Mouse (Mus musculus) heart, adult 9 months (tissue): ENCODE measurements around the gene Dnaic1.

Experiments
- DNase-seq, 2 experiments: peaks; one replicate each; pipeline ENCODE4 v3.0.0; 2022; ENCODE audit warnings: low spot score in 2 of 2

Dnaic1 gene

GRCm38 (mm10) chr4:41635906-41636305 is 66.3 kb downstream of the Dnaic1 start:
- DNase-seq: no peak

GRCm38 (mm10) chr4:41636366-41636765 is 66.8 kb downstream of the Dnaic1 start:
- no peak for DNase-seq

- no peak for DNase-seq
Measured at GRCm38 (mm10) chr4:41636882-41637635, 67.5 kb downstream of the Dnaic1 start.

- no peak for DNase-seq
Measured at GRCm38 (mm10) chr4:41638186-41638731, 68.7 kb downstream of the Dnaic1 start.

- no peak for DNase-seq
Measured at GRCm38 (mm10) chr4:41638828-41639213, 69.2 kb downstream of the Dnaic1 start.

GRCm38 (mm10) chr4:41639214-41639841 is 69.8 kb downstream of the Dnaic1 start:
- DNase-seq: no peak

GRCm38 (mm10) chr4:41639913-41640507 is 70.4 kb downstream of the Dnaic1 start, which contains the start of gene Enho:
Enho (minus strand) TSS chr4:41640324.
- peak; percentile 92 to 93 for DNase-seq

- DNase-seq: no peak
Measured at GRCm38 (mm10) chr4:41641199-41641822, 71.7 kb downstream of the Dnaic1 start.

- no peak for DNase-seq
Measured at GRCm38 (mm10) chr4:41645488-41645887, 75.9 kb downstream of the Dnaic1 start.

- no peak for DNase-seq
Measured at GRCm38 (mm10) chr4:41648157-41648556, 78.6 kb downstream of the Dnaic1 start.

GRCm38 (mm10) chr4:41648627-41649026 is 79.1 kb downstream of the Dnaic1 start:
- DNase-seq: no peak

- peak in 1 of 2 experiments; percentile 47 for DNase-seq
Measured at GRCm38 (mm10) chr4:41653296-41653695, 83.7 kb downstream of the Dnaic1 start.

- DNase-seq: no peak
Measured at GRCm38 (mm10) chr4:41653730-41654129, 84.2 kb downstream of the Dnaic1 start.

- peak in 1 of 2 experiments; percentile 30 for DNase-seq
Measured at GRCm38 (mm10) chr4:41654217-41654616, 84.6 kb downstream of the Dnaic1 start.

GRCm38 (mm10) chr4:41655525-41655924 is 86.0 kb downstream of the Dnaic1 start:
- DNase-seq: no peak

- DNase-seq: no peak
Measured at GRCm38 (mm10) chr4:41658566-41659384, 89.2 kb downstream of the Dnaic1 start.

- no peak for DNase-seq
Measured at GRCm38 (mm10) chr4:41659556-41659955, 90.0 kb downstream of the Dnaic1 start.

GRCm38 (mm10) chr4:41660851-41661430 is 91.4 kb downstream of the Dnaic1 start:
- no peak for DNase-seq

- no peak for DNase-seq
Measured at GRCm38 (mm10) chr4:41662723-41663122, 93.1 kb downstream of the Dnaic1 start.

GRCm38 (mm10) chr4:41663614-41664013 is 94.0 kb downstream of the Dnaic1 start:
- no peak for DNase-seq

- DNase-seq: no peak
Measured at GRCm38 (mm10) chr4:41664533-41664932, 95.0 kb downstream of the Dnaic1 start.
